Mouse (Mus musculus) adrenal gland, adult (tissue): ENCODE measurements at regions not wholly inside any gene's neighbourhood (a gene's known extent, or its start where the extent isn't known, plus 50 kb on each side); places are given as distances from the start of the nearest gene placed in this dataset.

ENCODE experiments used
- DNase-seq, 2 experiments: peaks; one replicate each; pipeline ENCODE4 v3.0.0; 2022 to 2023; ENCODE audit warnings: low spot score in 1 of 2; ENCODE audit not compliant: inconsistent age in 2 of 2

- no peak for DNase-seq
Observed at GRCm38 (mm10) chrX:49387439-49387838, 76.3 kb upstream of the Arhgap36 start.

- DNase-seq = peak; percentile 7 to 78
Observed at GRCm38 (mm10) chrX:49377067-49377466, 86.7 kb upstream of the Arhgap36 start.

GRCm38 (mm10) chrX:49370384-49370783 is 82.3 kb upstream of the Enox2 start:
- DNase-seq = peak; percentile 27 to 49

GRCm38 (mm10) chrX:49369404-49369803 is 81.3 kb upstream of the Enox2 start:
- peak; percentile 73 to 76 for DNase-seq

- no peak for DNase-seq
Observed at GRCm38 (mm10) chrX:49346451-49346850, 58.4 kb upstream of the Enox2 start.
